Mouse (Mus musculus): ENCODE results near the gene Castor2. TPM values are rescaled to one million over a fixed set of nuclear protein-coding genes. Genes with fewer than 3 reads are reported as not detected.

Gene Castor2
- polyA plus RNA-seq, 1 experiment from 2014 or later = 28.8 TPM

- no peak overlapping the region for H3K4me3 ChIP-seq (ENCODE audit: low read depth, low read length)
- ATAC-seq (ENCODE audit: low read depth) = no peak
- no peaks in the 10 kb centered on the region for H3K27me3 ChIP-seq (ENCODE audit: control insufficient read depth, insufficient read depth, low read length)
- no peaks in the 10 kb centered on the region for H3K36me3 ChIP-seq (ENCODE audit: control insufficient read depth, insufficient read depth, low read length)
- H3K9me3 ChIP-seq (ENCODE audit: control insufficient read depth, low read length) = no peaks in the 10 kb centered on the region
- H3K4me2 ChIP-seq (ENCODE audit: low read depth, low read length) = no peak overlapping the region
- H3K27ac ChIP-seq (ENCODE audit: low read depth, low read length) = no peak overlapping the region
- WGBS = 61% methylated on average over 3 of the region's 3 CpGs
- 0 out of 2 replicates have a peak overlapping the region, but pooled peaks have one; percentile 7 for H3K9ac ChIP-seq (replicated peaks; ENCODE audit: low read depth, low read length)
- peaks cover 12% of the 10 kb centered on the region for H3K4me1 ChIP-seq (ENCODE audit: control insufficient read depth, insufficient read depth, low read length)
These were observed 82.7 kb downstream of the Castor2 start for GRCm38 (mm10) chr5:134182172-134182571.

DNA sequence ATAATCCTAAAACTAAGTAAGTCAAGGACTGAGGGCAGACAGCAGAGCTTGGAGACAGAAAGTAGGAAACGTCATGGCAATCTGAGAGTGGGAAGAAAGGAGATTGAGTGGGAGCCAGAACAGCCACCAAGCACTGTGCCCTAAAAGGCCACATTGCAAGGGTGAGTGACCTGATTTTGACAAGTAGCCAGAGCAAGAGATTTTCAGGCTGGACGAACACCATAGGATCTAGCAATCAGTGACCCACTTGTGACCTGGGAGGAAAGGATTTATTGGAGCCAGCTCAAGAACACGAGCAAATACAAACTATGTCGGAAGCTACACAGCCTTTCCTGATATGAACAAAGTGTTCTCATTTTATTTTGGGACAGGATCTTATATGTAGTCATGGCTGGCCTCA, 83.2 kb downstream of the Castor2 start:
- Histone ChIP-seq H3K36me3 (ENCODE audit: control insufficient read depth, insufficient read depth, low read length) (no peaks in the 10 kb centered on the region), H3K4me2 (ENCODE audit: low read depth, low read length) (peak overlapping the region; percentile 71), H3K27me3 (ENCODE audit: control insufficient read depth, insufficient read depth, low read length) (no peaks in the 10 kb centered on the region), H3K9ac (replicated peaks; ENCODE audit: low read depth, low read length) (no peak overlapping the region; the same call in 1 of the 2 replicates), H3K27ac (ENCODE audit: low read depth, low read length) (no peak overlapping the region), H3K9me3 (ENCODE audit: control insufficient read depth, low read length) (no peaks in the 10 kb centered on the region), H3K4me3 (ENCODE audit: low read depth, low read length) (peak overlapping the region; percentile 62; the same call in 1 of the 2 replicates), H3K4me1 (ENCODE audit: control insufficient read depth, insufficient read depth, low read length) (peaks cover 12% of the 10 kb centered on the region)
- no peak for ATAC-seq (ENCODE audit: low read depth)
- WGBS = 59% methylated on average over 4 of the region's 4 CpGs

DNA sequence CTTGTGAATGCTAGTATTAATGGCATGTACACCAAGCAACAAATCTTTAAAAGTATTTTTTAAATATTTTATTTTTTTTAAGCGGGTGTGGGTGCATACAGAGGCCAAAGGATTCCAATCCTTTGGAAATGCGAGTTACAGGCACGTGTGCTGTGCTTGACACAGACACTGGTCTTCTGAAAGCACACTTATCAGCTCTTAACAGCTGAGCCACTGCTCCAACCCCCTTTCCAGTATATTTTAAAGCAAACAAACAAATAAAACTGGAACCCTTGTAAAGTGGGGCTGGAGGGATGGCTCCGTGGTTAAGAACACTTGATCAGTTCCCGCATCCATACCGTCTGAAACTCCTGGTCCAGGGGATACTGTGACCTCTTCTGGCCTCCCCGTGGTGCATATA, 83.7 kb downstream of the Castor2 start:
- H3K27me3 ChIP-seq (ENCODE audit: control insufficient read depth, insufficient read depth, low read length) = no peaks in the 10 kb centered on the region
- H3K4me1 ChIP-seq (ENCODE audit: control insufficient read depth, insufficient read depth, low read length) = peaks cover 12% of the 10 kb centered on the region
- WGBS = 58% methylated on average over 7 of the region's 7 CpGs
- H3K9ac ChIP-seq (replicated peaks; ENCODE audit: low read depth, low read length) = peak overlapping the region; percentile 70
- H3K4me2 ChIP-seq (ENCODE audit: low read depth, low read length) = peak overlapping the region; percentile 71
- no peaks in the 10 kb centered on the region for H3K36me3 ChIP-seq (ENCODE audit: control insufficient read depth, insufficient read depth, low read length)
- peak overlapping the region; percentile 62 for H3K4me3 ChIP-seq (ENCODE audit: low read depth, low read length)
- H3K27ac ChIP-seq (ENCODE audit: low read depth, low read length) = peak overlapping the region; percentile 94; the same call in 1 of the 2 replicates
- no peaks in the 10 kb centered on the region for H3K9me3 ChIP-seq (ENCODE audit: control insufficient read depth, low read length)
- no peak for ATAC-seq (ENCODE audit: low read depth)

GRCm38 (mm10) chr5:134183880-134184808, 84.6 kb downstream of the Castor2 start, which contains the start of gene Gtf2ird2:
Gene Gtf2ird2, plus strand, starts transcription at chr5:134184019.
- Histone ChIP-seq H3K27me3 (ENCODE audit: control insufficient read depth, insufficient read depth, low read length) (no peaks in the 10 kb centered on the region), H3K27ac (ENCODE audit: low read depth, low read length) (peak within 1 kb of the TSS; percentile 94), H3K4me3 (ENCODE audit: low read depth, low read length) (peak within 1 kb of the TSS; percentile 62), H3K4me1 (ENCODE audit: control insufficient read depth, insufficient read depth, low read length) (peaks cover 12% of the 10 kb centered on the region), H3K9me3 (ENCODE audit: control insufficient read depth, low read length) (no peaks in the 10 kb centered on the region), H3K4me2 (ENCODE audit: low read depth, low read length) (peak within 1 kb of the TSS; percentile 71), H3K36me3 (ENCODE audit: control insufficient read depth, insufficient read depth, low read length) (no peaks in the 10 kb centered on the region), H3K9ac (replicated peaks; ENCODE audit: low read depth, low read length) (peak within 1 kb of the TSS; percentile 70)
- peak; percentile 95 for ATAC-seq (ENCODE audit: low read depth)
- under 1% methylated on average over 81 of the region's 92 CpGs for WGBS

GRCm38 (mm10) chr5:134186059-134186458, 86.5 kb downstream of the Castor2 start:
- no peaks in the 10 kb centered on the region for H3K36me3 ChIP-seq (ENCODE audit: control insufficient read depth, insufficient read depth, low read length)
- H3K4me1 ChIP-seq (ENCODE audit: control insufficient read depth, insufficient read depth, low read length) = peaks cover 12% of the 10 kb centered on the region
- H3K4me3 ChIP-seq (ENCODE audit: low read depth, low read length) = no peak overlapping the region
- ATAC-seq (ENCODE audit: low read depth) = no peak
- no peaks in the 10 kb centered on the region for H3K27me3 ChIP-seq (ENCODE audit: control insufficient read depth, insufficient read depth, low read length)
- no peak overlapping the region for H3K4me2 ChIP-seq (ENCODE audit: low read depth, low read length)
- H3K9ac ChIP-seq (replicated peaks; ENCODE audit: low read depth, low read length) = no peak overlapping the region
- H3K9me3 ChIP-seq (ENCODE audit: control insufficient read depth, low read length) = no peaks in the 10 kb centered on the region
- WGBS = 88% methylated on average over 3 of the region's 3 CpGs
- H3K27ac ChIP-seq (ENCODE audit: low read depth, low read length) = no peak overlapping the region

GRCm38 (mm10) chr5:134186961-134187731, 87.6 kb downstream of the Castor2 start:
- no peak overlapping the region for H3K4me3 ChIP-seq (ENCODE audit: low read depth, low read length)
- H3K9me3 ChIP-seq (ENCODE audit: control insufficient read depth, low read length) = no peaks in the 10 kb centered on the region
- H3K36me3 ChIP-seq (ENCODE audit: control insufficient read depth, insufficient read depth, low read length) = no peaks in the 10 kb centered on the region
- 79% methylated on average over 4 of the region's 4 CpGs for WGBS
- ATAC-seq (ENCODE audit: low read depth) = no peak
- H3K4me1 ChIP-seq (ENCODE audit: control insufficient read depth, insufficient read depth, low read length) = peaks cover 12% of the 10 kb centered on the region
- no peak overlapping the region for H3K9ac ChIP-seq (replicated peaks; ENCODE audit: low read depth, low read length)
- no peaks in the 10 kb centered on the region for H3K27me3 ChIP-seq (ENCODE audit: control insufficient read depth, insufficient read depth, low read length)
- H3K27ac ChIP-seq (ENCODE audit: low read depth, low read length) = no peak overlapping the region
- H3K4me2 ChIP-seq (ENCODE audit: low read depth, low read length) = no peak overlapping the region

GRCm38 (mm10) chr5:134188571-134188970, 89.1 kb downstream of the Castor2 start:
- 49% methylated on average over 7 of the region's 7 CpGs for WGBS
- Histone ChIP-seq H3K4me2 (ENCODE audit: low read depth, low read length) (no peak overlapping the region), H3K27me3 (ENCODE audit: control insufficient read depth, insufficient read depth, low read length) (no peaks in the 10 kb centered on the region), H3K36me3 (ENCODE audit: control insufficient read depth, insufficient read depth, low read length) (no peaks in the 10 kb centered on the region), H3K4me1 (ENCODE audit: control insufficient read depth, insufficient read depth, low read length) (peaks cover 1% of the 10 kb centered on the region), H3K4me3 (ENCODE audit: low read depth, low read length) (no peak overlapping the region), H3K9ac (replicated peaks; ENCODE audit: low read depth, low read length) (no peak overlapping the region), H3K27ac (ENCODE audit: low read depth, low read length) (no peak overlapping the region), H3K9me3 (ENCODE audit: control insufficient read depth, low read length) (no peaks in the 10 kb centered on the region)
- ATAC-seq (ENCODE audit: low read depth) = no peak

DNA sequence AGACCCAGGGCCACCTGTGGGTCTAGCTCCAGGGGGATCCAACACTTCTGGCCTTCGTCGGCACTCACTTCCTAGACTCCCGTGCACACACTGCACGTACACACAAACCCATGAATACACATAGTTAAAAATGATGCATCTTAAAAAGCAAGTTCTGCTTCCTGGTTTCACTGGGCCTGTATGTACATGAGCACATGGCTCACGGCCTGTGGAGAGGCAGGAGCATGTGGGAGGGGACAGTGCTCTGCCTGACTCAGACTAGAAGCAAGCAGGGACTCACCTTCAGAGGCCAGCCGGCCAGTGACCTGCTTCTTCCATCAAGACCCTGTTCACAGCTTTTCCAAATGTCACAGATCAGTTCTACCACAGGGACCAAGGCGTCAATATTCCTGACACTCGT, 94.2 kb downstream of the Castor2 start:
- no peak overlapping the region for H3K4me3 ChIP-seq (ENCODE audit: low read depth, low read length)
- no peak overlapping the region for H3K9ac ChIP-seq (replicated peaks; ENCODE audit: low read depth, low read length)
- H3K36me3 ChIP-seq (ENCODE audit: control insufficient read depth, insufficient read depth, low read length) = 0 out of 2 replicates have a peak, but pooled peaks cover 3% of the 10 kb centered on the region
- ATAC-seq (ENCODE audit: low read depth) = no peak
- no peak overlapping the region for H3K4me2 ChIP-seq (ENCODE audit: low read depth, low read length)
- 93% methylated on average over 8 of the region's 8 CpGs for WGBS
- no peaks in the 10 kb centered on the region for H3K9me3 ChIP-seq (ENCODE audit: control insufficient read depth, low read length)
- H3K4me1 ChIP-seq (ENCODE audit: control insufficient read depth, insufficient read depth, low read length) = no peaks in the 10 kb centered on the region
- no peaks in the 10 kb centered on the region for H3K27me3 ChIP-seq (ENCODE audit: control insufficient read depth, insufficient read depth, low read length)
- H3K27ac ChIP-seq (ENCODE audit: low read depth, low read length) = no peak overlapping the region
